Mouse (Mus musculus) MEL (cell line): ENCODE results near the gene Gm20388.

ENCODE experiments used
- CTCF ChIP-seq, 3 experiments: IDR thresholded peaks in 2 of 3; conservative IDR thresholded peaks in 1 of 3; 2 replicates each; pipeline ENCODE4 v1.5.1; 2011 to 2012; ENCODE audit warnings: low read length in 3 of 3, low read depth in 2 of 3, mild to moderate bottlenecking in 2 of 3, improper control_type of control experiment in 1 of 3, inconsistent platforms in 1 of 3, mixed read lengths in 1 of 3, moderate library complexity in 1 of 3; ENCODE audit not compliant: control insufficient read depth in 1 of 3, insufficient read depth in 1 of 3, poor library complexity in 1 of 3, severe bottlenecking in 1 of 3
- EP300 ChIP-seq, 2 experiments: IDR thresholded peaks; 2 replicates each; pipeline ENCODE4 v1.6.1; 2011; ENCODE audit warnings: improper control_type of control experiment in 2 of 2, low read length in 2 of 2, low read depth in 1 of 2, mild to moderate bottlenecking in 1 of 2
- KAT2A ChIP-seq: conservative IDR thresholded peaks from 2 replicates; pipeline ENCODE4 v1.6.1; 2012; ENCODE audit warnings: low read depth, low read length, improper control_type of control experiment, inconsistent platforms
- MAX ChIP-seq: IDR thresholded peaks from 2 replicates; pipeline ENCODE4 v1.6.1; 2011; ENCODE audit warnings: low read length, improper control_type of control experiment
- POLR2A ChIP-seq, 2 experiments: IDR thresholded peaks; 2 replicates each; pipeline ENCODE4 v1.6.1; 2011 to 2012; ENCODE audit warnings: low read length in 2 of 2, mild to moderate bottlenecking in 2 of 2, control low read depth in 1 of 2, improper control_type of control experiment in 1 of 2, low read depth in 1 of 2, moderate library complexity in 1 of 2; ENCODE audit not compliant: control insufficient read depth in 1 of 2, insufficient read depth in 1 of 2, poor library complexity in 1 of 2
- RCOR1 ChIP-seq: IDR thresholded peaks from 2 replicates; pipeline ENCODE4 v1.6.1; 2012; ENCODE audit warnings: low read depth, mild to moderate bottlenecking, inconsistent platforms, low read length, improper control_type of control experiment
- USF1 ChIP-seq: IDR thresholded peaks from 2 replicates; pipeline ENCODE4 v1.6.1; 2014; ENCODE audit warnings: low read depth, mild to moderate bottlenecking, inconsistent platforms, low read length, improper control_type of control experiment, moderate library complexity
- ZC3H11A ChIP-seq: IDR thresholded peaks from 2 replicates; pipeline ENCODE4 v1.6.1; 2012; ENCODE audit warnings: low read depth, mild to moderate bottlenecking, inconsistent platforms, low read length, improper control_type of control experiment
- ZMIZ1 ChIP-seq: IDR thresholded peaks from 2 replicates; pipeline ENCODE4 v1.6.1; 2012; ENCODE audit warnings: low read depth, mild to moderate bottlenecking, inconsistent platforms, low read length, improper control_type of control experiment, moderate library complexity
- ZNF384 ChIP-seq: IDR thresholded peaks from 2 replicates; pipeline ENCODE4 v1.6.1; 2012; ENCODE audit warnings: low read depth, mild to moderate bottlenecking, inconsistent platforms, low read length, improper control_type of control experiment

GRCm38 (mm10) chr8:122497016-122497734, 2586.5 kb downstream of the Gm20388 start:
- TF ChIP-seq POLR2A (IDR thresholded peaks at IDR 0.05; ENCODE audit: control insufficient read depth in 1 of 2, insufficient read depth in 1 of 2, low read depth in 1 of 2, low read length in 2 of 2, poor library complexity in 1 of 2) = no peak
- TF ChIP-seq CTCF (IDR thresholded peaks at IDR 0.05 in 2 of 3, conservative IDR thresholded peaks at IDR 0.05 in 1 of 3; ENCODE audit: control insufficient read depth in 1 of 3, insufficient read depth in 1 of 3, low read depth in 2 of 3, low read length in 3 of 3, poor library complexity in 1 of 3, severe bottlenecking in 1 of 3) = no peak
- no peak for TF ChIP-seq USF1
- TF ChIP-seq ZC3H11A = no peak
- no peak for TF ChIP-seq ZMIZ1
- TF ChIP-seq MAX = no peak
- no peak for TF ChIP-seq RCOR1
- TF ChIP-seq ZNF384 = no peak
- no peak for TF ChIP-seq KAT2A
- no peak for TF ChIP-seq EP300 (IDR thresholded peaks at IDR 0.05; ENCODE audit: low read depth in 1 of 2, low read length in 2 of 2)
